Mouse (Mus musculus) hindbrain, embryonic 13.5 days (tissue): ENCODE data around the gene Traf3ip3. TPM values are rescaled to one million over a fixed set of nuclear protein-coding genes. Genes with fewer than 3 reads are reported as not detected.

Experiments used
- ATAC-seq: fragments of 200-750 bp; cut with Nextera tagmentation; 2 replicates; pipeline ENCODE4 v1.8.0; 2017; ENCODE audit warnings: moderate TSS enrichment; ENCODE audit not compliant: low FRiP score
- H3K27ac ChIP-seq: fragments of 300-500 bp; sonication (generic); 2 replicates; pipeline ENCODE4 v1.5.1; 2015; ENCODE audit warnings: inconsistent platforms, mild to moderate bottlenecking, moderate library complexity
- H3K27me3 ChIP-seq: fragments of 300-500 bp; sonication (generic); 2 replicates; pipeline ENCODE4 v1.6.1; 2015; ENCODE audit warnings: mild to moderate bottlenecking, inconsistent platforms
- H3K36me3 ChIP-seq: fragments of 300-500 bp; sonication (generic); 2 replicates; pipeline ENCODE4 v1.6.1; 2015; ENCODE audit warnings: mild to moderate bottlenecking, inconsistent platforms
- H3K4me1 ChIP-seq: fragments of 300-500 bp; sonication (generic); replicated peaks from 2 replicates; pipeline ENCODE4 v1.6.1; 2015; ENCODE audit warnings: inconsistent platforms
- H3K4me2 ChIP-seq: fragments of 300-500 bp; sonication (generic); 2 replicates; pipeline ENCODE4 v1.6.1; 2015; ENCODE audit warnings: inconsistent platforms, mild to moderate bottlenecking, moderate library complexity
- H3K4me3 ChIP-seq: fragments of 300-500 bp; sonication (generic); 2 replicates; pipeline ENCODE4 v1.5.1; 2015; ENCODE audit warnings: mild to moderate bottlenecking, inconsistent platforms
- H3K9ac ChIP-seq: fragments of 300-500 bp; sonication (generic); 2 replicates; pipeline ENCODE4 v1.6.1; 2015; ENCODE audit warnings: mild to moderate bottlenecking, inconsistent platforms
- H3K9me3 ChIP-seq: fragments of 300-500 bp; sonication (generic); 2 replicates; pipeline ENCODE4 v1.6.1; 2016; ENCODE audit warnings: inconsistent platforms
- WGBS: fragments of 180-500 bp; shearing (Covaris S2); methylation state at CpG from one replicate; pipeline ENCODE4 v1.1.7; 2015; 5-methylcytosine and 5-hydroxymethylcytosine counted together
- polyA plus RNA-seq: library from polyadenylated mRNA; unstranded; fragments of >200 nt; fragmentation: Nextera tagmentation; extraction: Ambion mirVana; gene quantifications from 2 replicates; pipeline ENCODE4 v1.2.1, GENCODE M21; 2015

The Traf3ip3 gene
- polyA plus RNA-seq, result 2.1 and 2.8 TPM in 2 replicates

- H3K27me3 ChIP-seq, result no peaks in the 10 kb centered on the region
- no peak for ATAC-seq
- 0 out of 2 replicates have a peak, but pooled peaks cover 3% of the 10 kb centered on the region for H3K4me1 ChIP-seq
- H3K9me3 ChIP-seq, result no peaks in the 10 kb centered on the region
- no peak within 1 kb of the TSS for H3K9ac ChIP-seq
- H3K4me2 ChIP-seq, result no peak within 1 kb of the TSS
- H3K4me3 ChIP-seq, result no peak within 1 kb of the TSS
- H3K36me3 ChIP-seq, result no peaks in the 10 kb centered on the region
- 66% methylated on average over 5 of the region's 5 CpGs for WGBS
- H3K27ac ChIP-seq, result no peak within 1 kb of the TSS
Measured at GRCm38 (mm10) chr1:193201383-193201778, at the start of gene Traf3ip3. TSS of gene Traf3ip3 (minus strand) at chr1:193201703.

- ATAC-seq, result no peak
- Histone ChIP-seq H3K9ac (no peak overlapping the region), H3K4me3 (no peak overlapping the region), H3K9me3 (no peaks in the 10 kb centered on the region), H3K4me1 (no peaks in the 10 kb centered on the region), H3K4me2 (no peak overlapping the region), H3K27me3 (no peaks in the 10 kb centered on the region), H3K27ac (no peak overlapping the region), H3K36me3 (no peaks in the 10 kb centered on the region)
- WGBS, result 88% methylated on average over 2 of the region's 2 CpGs
Measured at GRCm38 (mm10) chr1:193250026-193250425, 48.5 kb upstream of the Traf3ip3 start.

- no peaks in the 10 kb centered on the region for H3K27me3 ChIP-seq
- no peak overlapping the region for H3K4me3 ChIP-seq
- ATAC-seq, result no peak
- no peak overlapping the region for H3K27ac ChIP-seq
- H3K36me3 ChIP-seq, result no peaks in the 10 kb centered on the region
- H3K9me3 ChIP-seq, result no peaks in the 10 kb centered on the region
- WGBS, result 81% methylated on average over 6 of the region's 6 CpGs
- no peaks in the 10 kb centered on the region for H3K4me1 ChIP-seq
- no peak overlapping the region for H3K9ac ChIP-seq
- H3K4me2 ChIP-seq, result no peak overlapping the region
Measured at GRCm38 (mm10) chr1:193244235-193244634, 42.7 kb upstream of the Traf3ip3 start.

GRCm38 (mm10) chr1:193243571-193244193, 42.2 kb upstream of the Traf3ip3 start:
- Histone ChIP-seq H3K27ac (no peak overlapping the region), H3K4me1 (no peaks in the 10 kb centered on the region), H3K4me2 (no peak overlapping the region), H3K27me3 (no peaks in the 10 kb centered on the region), H3K36me3 (no peaks in the 10 kb centered on the region), H3K9me3 (no peaks in the 10 kb centered on the region), H3K9ac (no peak overlapping the region), H3K4me3 (no peak overlapping the region)
- 55% methylated on average over 10 of the region's 10 CpGs for WGBS
- ATAC-seq, result no peak

- Histone ChIP-seq H3K36me3 (no peaks in the 10 kb centered on the region), H3K9me3 (no peaks in the 10 kb centered on the region), H3K27me3 (no peaks in the 10 kb centered on the region), H3K4me1 (no peaks in the 10 kb centered on the region), H3K4me2 (no peak overlapping the region), H3K9ac (no peak overlapping the region), H3K4me3 (no peak overlapping the region), H3K27ac (no peak overlapping the region)
- ATAC-seq, result no peak
- 60% methylated on average over 4 of the region's 4 CpGs for WGBS
Measured at GRCm38 (mm10) chr1:193242863-193243262, 41.4 kb upstream of the Traf3ip3 start.

- no peak overlapping the region for H3K4me2 ChIP-seq
- no peak for ATAC-seq
- no peak overlapping the region for H3K9ac ChIP-seq
- no peak overlapping the region for H3K4me3 ChIP-seq
- no peaks in the 10 kb centered on the region for H3K27me3 ChIP-seq
- 72% methylated on average over 8 of the region's 8 CpGs for WGBS
- no peaks in the 10 kb centered on the region for H3K36me3 ChIP-seq
- H3K9me3 ChIP-seq, result no peaks in the 10 kb centered on the region
- H3K27ac ChIP-seq, result no peak overlapping the region
- no peaks in the 10 kb centered on the region for H3K4me1 ChIP-seq
Measured at GRCm38 (mm10) chr1:193242238-193242637, 40.7 kb upstream of the Traf3ip3 start.

GRCm38 (mm10) chr1:193241436-193241835, 39.9 kb upstream of the Traf3ip3 start:
- Histone ChIP-seq H3K4me2 (no peak overlapping the region), H3K27me3 (no peaks in the 10 kb centered on the region), H3K9ac (no peak overlapping the region), H3K4me3 (no peak overlapping the region), H3K27ac (no peak overlapping the region), H3K4me1 (no peaks in the 10 kb centered on the region), H3K36me3 (no peaks in the 10 kb centered on the region), H3K9me3 (no peaks in the 10 kb centered on the region)
- WGBS, result 93% methylated on average over 4 of the region's 4 CpGs
- no peak for ATAC-seq

- no peaks in the 10 kb centered on the region for H3K4me1 ChIP-seq
Measured at GRCm38 (mm10) chr1:193238426-193238825, 36.9 kb upstream of the Traf3ip3 start.

GRCm38 (mm10) chr1:193234930-193235329, 33.4 kb upstream of the Traf3ip3 start:
- no peaks in the 10 kb centered on the region for H3K9me3 ChIP-seq
- H3K36me3 ChIP-seq, result no peaks in the 10 kb centered on the region
- ATAC-seq, result no peak
- H3K27me3 ChIP-seq, result no peaks in the 10 kb centered on the region
- no peak overlapping the region for H3K4me3 ChIP-seq
- no peak overlapping the region for H3K4me2 ChIP-seq
- H3K27ac ChIP-seq, result no peak overlapping the region
- no peak overlapping the region for H3K9ac ChIP-seq
- 91% methylated on average over 7 of the region's 7 CpGs for WGBS
- H3K4me1 ChIP-seq, result no peaks in the 10 kb centered on the region

More at GRCm38 (mm10) chr1:193238426-193238825, 36.9 kb upstream of the Traf3ip3 start:
- Histone ChIP-seq H3K27ac (no peak overlapping the region), H3K4me3 (no peak overlapping the region), H3K4me2 (no peak overlapping the region), H3K27me3 (no peaks in the 10 kb centered on the region), H3K9me3 (no peaks in the 10 kb centered on the region), H3K36me3 (no peaks in the 10 kb centered on the region), H3K9ac (no peak overlapping the region)
- ATAC-seq, result no peak
- 37% methylated on average over 4 of the region's 4 CpGs for WGBS

- no peaks in the 10 kb centered on the region for H3K9me3 ChIP-seq
- 92% methylated on average over 2 of the region's 2 CpGs for WGBS
- ATAC-seq, result no peak
- no peaks in the 10 kb centered on the region for H3K4me1 ChIP-seq
- H3K9ac ChIP-seq, result no peak overlapping the region
- H3K36me3 ChIP-seq, result no peaks in the 10 kb centered on the region
- no peak overlapping the region for H3K4me2 ChIP-seq
- H3K27me3 ChIP-seq, result no peaks in the 10 kb centered on the region
- H3K27ac ChIP-seq, result no peak overlapping the region
- no peak overlapping the region for H3K4me3 ChIP-seq
Measured at GRCm38 (mm10) chr1:193234130-193234645, 32.7 kb upstream of the Traf3ip3 start.

- ATAC-seq, result no peak
- H3K9ac ChIP-seq, result no peak overlapping the region
- no peak overlapping the region for H3K4me2 ChIP-seq
- no peaks in the 10 kb centered on the region for H3K4me1 ChIP-seq
- no peak overlapping the region for H3K27ac ChIP-seq
- WGBS, result 90% methylated on average over 2 of the region's 2 CpGs
- no peaks in the 10 kb centered on the region for H3K9me3 ChIP-seq
- no peaks in the 10 kb centered on the region for H3K36me3 ChIP-seq
- H3K4me3 ChIP-seq, result no peak overlapping the region
- H3K27me3 ChIP-seq, result no peaks in the 10 kb centered on the region
Measured at GRCm38 (mm10) chr1:193232732-193233131, 31.2 kb upstream of the Traf3ip3 start.

- Histone ChIP-seq H3K4me3 (no peak overlapping the region), H3K27me3 (no peaks in the 10 kb centered on the region), H3K27ac (no peak overlapping the region), H3K9ac (no peak overlapping the region), H3K9me3 (no peaks in the 10 kb centered on the region), H3K4me2 (no peak overlapping the region), H3K4me1 (no peaks in the 10 kb centered on the region), H3K36me3 (no peaks in the 10 kb centered on the region)
- ATAC-seq, result no peak
- WGBS, result 78% methylated on average over 5 of the region's 5 CpGs
Measured at GRCm38 (mm10) chr1:193230935-193231334, 29.4 kb upstream of the Traf3ip3 start.

- Histone ChIP-seq H3K27ac (no peak overlapping the region), H3K9ac (no peak overlapping the region), H3K4me2 (no peak overlapping the region), H3K27me3 (no peaks in the 10 kb centered on the region), H3K36me3 (no peaks in the 10 kb centered on the region), H3K4me1 (no peaks in the 10 kb centered on the region), H3K4me3 (no peak overlapping the region), H3K9me3 (no peaks in the 10 kb centered on the region)
- 81% methylated on average over 3 of the region's 3 CpGs for WGBS
- ATAC-seq, result no peak
Measured at GRCm38 (mm10) chr1:193230531-193230930, 29.0 kb upstream of the Traf3ip3 start.
